Mouse (Mus musculus) left cerebral cortex, adult 18-20 months (tissue): ENCODE data around the gene Taf1. TPM values are rescaled to one million over a fixed set of nuclear protein-coding genes. Genes with fewer than 3 reads are reported as not detected.
A peak's percentile ranks its signal among the peaks of the same experiment; 100 is the strongest.

Source experiments
- DNase-seq, 2 experiments: peaks; one replicate each; pipeline ENCODE4 v3.0.0; 2021 to 2022; ENCODE audit warnings: low spot score in 2 of 2, mixed read lengths in 1 of 2
- long read RNA-seq, 2 experiments: library from polyadenylated mRNA; stranded (forward); transcript quantifications; one replicate each; pipeline ENCODE4 v2.0.0; 2021
- total RNA-seq, 2 experiments: library from RNA; stranded (reverse); gene quantifications; 2 replicates each; pipeline ENCODE4 v1.2.3; 2021

The Taf1 gene
- 10 to 100 TPM; 48.8 to 49.9 TPM for total RNA-seq
- long read RNA-seq, experiment 1, full-length matches to known transcripts = 2 of 23 reads
- long read RNA-seq, experiment 1, partial matches to known transcripts = 3 of 23 reads
- long read RNA-seq, experiment 1, other reads (novel, unspliced or antisense) = 18 of 23 reads
- long read RNA-seq, experiment 2, partial matches to known transcripts = 3 of 16 reads
- long read RNA-seq, experiment 2, other reads (novel, unspliced or antisense) = 13 of 16 reads

DNA sequence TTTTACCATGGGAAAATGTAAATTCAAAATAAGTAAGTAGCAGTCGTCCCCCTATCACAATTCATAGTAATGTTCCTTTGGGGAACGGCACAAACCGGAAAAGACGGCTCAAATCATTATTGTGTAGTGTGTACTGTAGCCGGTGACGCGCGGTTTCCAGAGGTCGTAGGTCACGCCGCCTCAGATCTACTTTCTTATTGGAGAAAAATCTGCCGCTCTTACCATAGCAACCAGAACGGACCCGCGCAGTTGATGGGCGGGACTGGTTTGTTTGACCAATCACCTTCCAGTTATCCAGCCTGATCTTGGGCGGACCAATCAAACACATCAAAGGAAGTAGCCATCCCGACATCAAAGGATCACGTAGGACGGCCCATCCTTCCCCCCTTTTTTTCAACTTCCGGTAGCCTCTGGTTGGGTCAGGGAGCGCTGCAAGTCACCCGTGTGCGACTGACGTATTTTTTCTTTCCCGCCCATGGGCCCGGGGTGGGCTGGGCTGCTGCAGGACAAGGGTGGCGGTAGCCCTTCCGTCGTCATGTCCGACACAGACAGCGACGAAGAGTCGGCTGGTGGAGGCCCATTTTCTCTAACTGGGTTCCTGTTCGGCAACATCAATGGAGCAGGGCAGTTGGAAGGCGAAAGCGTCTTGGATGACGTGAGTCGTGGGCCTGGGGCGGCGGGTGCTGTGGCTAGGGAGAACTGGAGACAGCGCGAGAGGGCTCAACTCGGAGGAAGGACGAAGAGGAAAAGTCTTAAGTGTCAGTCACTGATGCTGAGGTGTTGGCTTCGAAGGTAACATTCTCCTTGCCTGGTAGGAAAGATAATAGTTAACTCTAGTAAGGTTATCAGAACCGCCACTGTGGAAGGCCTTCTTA lies at the start of gene Taf1:
Gene Taf1 (plus strand): TSS at position 388 of the 875 bp plus-strand sequence.
- DNase-seq = peak; percentile 85 to 92

GRCm38 (mm10) chrX:101486487-101487152 lies 45.9 kb upstream of the Taf1 start:
- peak; percentile 19 to 28 for DNase-seq

DNA sequence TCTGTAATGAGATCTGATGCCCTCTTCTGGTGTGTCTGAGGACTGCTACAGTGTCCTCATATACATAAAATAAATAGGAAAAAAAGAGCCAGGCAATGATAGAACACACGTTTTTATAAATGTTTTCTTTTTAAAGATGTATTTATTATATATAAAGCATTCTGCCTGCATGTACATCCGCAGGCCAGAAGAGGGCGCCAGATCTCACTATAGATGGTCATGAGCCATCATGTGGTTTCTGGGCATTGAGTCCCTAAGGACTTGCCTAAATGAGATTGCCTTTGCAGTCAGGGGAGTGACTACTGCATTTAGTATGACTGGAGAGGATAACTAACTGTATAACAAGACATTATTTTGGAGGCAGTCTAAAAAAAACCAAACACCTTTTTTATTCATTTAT lies 27.9 kb upstream of the Taf1 start:
- DNase-seq = no peak

DNA sequence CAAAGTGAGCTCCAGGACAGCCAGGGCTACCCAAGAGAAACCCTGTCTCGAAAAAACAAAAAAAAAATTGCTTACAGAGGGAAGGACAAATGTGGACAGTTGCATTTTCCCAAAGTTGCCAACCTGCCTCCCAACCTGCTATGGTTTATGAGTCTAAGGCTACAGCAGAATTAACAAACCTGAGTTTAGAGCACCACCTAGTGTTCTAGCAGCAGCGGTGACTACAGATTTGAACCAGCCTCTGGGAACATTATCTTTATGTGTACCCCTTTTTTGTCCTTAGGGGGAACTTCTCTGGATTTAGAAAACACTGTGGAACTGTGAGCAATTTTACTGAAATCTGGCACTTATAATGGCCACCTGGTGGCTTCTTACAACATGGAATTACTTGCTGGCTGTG lies 16.8 kb upstream of the Taf1 start:
- DNase-seq = no peak

DNA sequence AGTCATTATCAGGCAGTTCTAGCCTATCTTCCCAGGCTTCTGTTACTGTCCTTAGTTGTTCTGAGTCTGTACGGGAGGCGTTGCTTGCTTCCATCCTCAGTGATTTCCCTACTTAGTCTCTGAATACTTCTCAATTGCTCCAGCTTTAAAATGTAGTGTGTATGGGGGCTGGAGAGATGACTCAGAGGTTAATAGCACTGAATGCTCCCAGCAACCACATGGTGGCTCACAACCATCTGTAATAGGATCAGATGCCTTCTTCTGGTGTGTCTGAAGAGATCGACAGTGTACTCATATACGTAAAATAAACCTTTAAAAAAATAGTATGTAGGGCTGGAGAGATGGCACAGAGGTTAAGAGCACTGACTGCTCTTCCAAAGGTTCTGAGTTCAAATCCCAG lies 14.5 kb upstream of the Taf1 start:
- no peak for DNase-seq

- no peak for DNase-seq
Measured at GRCm38 (mm10) chrX:101522027-101522426, 10.5 kb upstream of the Taf1 start.

GRCm38 (mm10) chrX:101527356-101527755 lies 5.2 kb upstream of the Taf1 start:
- DNase-seq = no peak

DNA sequence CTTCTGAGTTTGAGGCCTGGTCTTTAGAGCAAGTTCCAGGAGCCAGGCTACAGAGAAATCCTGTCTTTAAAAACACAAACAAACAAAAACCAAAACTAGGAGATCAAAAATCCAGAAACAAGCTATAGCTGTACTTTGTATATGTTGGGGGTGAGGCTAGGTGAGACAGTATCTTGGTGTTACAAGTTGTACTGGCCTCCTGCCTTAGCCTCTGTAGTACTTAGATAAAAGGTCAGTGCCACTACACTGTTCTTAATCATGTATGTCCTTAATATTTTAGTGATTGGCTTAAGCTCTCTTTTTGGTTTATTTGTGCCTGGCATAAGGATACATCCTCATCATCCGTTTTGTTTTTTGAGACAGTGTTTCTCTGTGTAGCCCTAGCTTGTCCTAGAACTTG lies 52.9 kb downstream of the Taf1 start:
- no peak for DNase-seq

DNA sequence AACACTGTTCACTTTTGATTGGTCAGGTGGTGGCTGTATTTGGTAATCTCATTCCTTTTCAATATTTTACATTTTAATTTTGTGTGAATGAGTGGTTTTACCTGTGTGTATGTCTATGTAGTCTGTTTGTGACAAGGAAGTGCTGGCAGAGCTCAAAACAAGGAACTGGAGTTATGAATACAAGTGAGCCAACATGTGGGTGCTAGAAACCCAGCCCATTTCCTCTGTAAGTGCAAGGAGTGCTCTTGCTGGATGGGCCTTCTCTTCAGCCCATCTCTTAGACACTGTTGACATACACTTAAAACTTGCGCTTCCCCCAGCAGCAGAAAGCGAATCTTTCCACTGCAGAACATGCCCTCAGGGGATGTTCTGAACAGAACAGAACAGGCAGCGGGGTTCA lies 83.6 kb downstream of the Taf1 start:
- DNase-seq = no peak

DNA sequence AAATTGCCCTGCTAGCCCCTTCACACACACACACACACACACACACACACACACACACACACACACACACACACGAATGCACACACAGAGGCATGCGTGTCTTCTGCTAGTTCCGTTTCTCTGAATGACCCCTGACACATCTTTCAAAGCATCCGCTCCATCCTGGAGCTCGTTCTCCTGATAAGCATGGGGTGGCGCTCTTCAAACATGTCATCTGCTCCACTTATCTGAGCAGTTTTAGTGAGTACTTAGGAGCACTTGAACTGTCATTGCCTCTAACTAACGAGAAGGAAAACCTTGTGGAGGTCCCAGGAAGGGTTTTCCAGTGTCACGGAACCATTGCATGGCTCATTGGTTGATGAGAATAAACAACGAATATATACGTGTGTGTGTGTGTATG lies 85.4 kb downstream of the Taf1 start:
- DNase-seq = no peak

DNA sequence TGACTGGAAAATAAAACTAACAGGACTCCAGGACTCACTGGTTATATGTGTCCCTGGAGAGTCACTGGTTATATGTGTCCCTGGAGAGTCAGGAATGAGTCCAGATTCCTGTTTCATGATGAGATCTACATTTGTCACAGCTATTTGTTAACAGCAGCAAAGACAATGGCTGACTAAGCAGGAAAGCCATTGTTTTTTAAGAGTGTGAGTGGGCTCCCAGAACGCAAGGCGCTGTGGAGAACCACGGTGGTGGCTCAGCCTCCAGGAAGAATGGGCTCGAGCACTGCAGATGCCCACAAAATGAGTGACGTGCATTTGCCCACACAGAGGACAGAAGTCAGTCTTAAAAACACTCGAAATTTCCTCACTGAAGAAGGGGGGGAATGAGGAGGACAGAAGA lies 87.8 kb downstream of the Taf1 start:
- peak in 1 of 2 experiments; percentile 10 for DNase-seq

DNA sequence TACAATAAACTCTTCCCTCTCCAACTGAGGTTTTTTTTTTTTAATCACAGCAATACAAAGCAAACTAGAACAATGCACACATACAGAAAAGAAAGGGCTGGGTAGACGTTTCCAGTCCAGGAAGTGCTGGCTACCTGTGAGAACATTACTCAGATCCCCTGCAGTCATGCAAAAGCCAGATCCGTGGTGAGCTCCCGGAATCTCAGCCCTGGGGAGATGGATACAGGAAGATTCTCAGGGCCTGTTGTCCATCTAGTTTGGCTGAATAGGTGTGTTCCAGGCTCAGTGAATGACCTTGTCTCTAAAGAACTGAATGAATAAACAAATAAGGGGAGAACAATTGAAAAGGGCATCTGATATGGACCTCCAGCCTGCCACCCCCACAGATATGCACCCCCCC lies 90.0 kb downstream of the Taf1 start:
- DNase-seq = no peak

- DNase-seq = no peak
Measured at GRCm38 (mm10) chrX:101636821-101637525, 104.4 kb downstream of the Taf1 start.

DNA sequence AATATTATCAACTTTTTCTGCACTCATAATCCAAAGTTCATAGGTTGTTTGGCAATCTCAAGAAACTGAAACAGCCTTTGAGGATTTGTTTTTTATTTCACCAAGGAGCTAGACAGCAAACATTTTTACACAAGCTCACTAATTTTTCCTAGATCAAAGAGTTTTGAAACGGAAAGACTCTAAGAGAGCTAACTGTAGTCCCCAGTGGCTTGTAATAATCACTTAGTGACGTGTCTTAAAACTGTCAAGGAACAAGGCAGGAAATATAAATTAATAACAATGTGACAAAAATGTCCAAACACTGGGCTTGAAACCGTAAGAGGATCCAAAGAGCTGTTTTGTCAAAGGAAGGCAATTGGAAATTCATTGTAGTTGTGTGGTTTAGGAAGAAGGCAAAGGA lies 106.3 kb downstream of the Taf1 start:
- DNase-seq = no peak

GRCm38 (mm10) chrX:101639306-101639705 lies 106.8 kb downstream of the Taf1 start:
- no peak for DNase-seq

DNA sequence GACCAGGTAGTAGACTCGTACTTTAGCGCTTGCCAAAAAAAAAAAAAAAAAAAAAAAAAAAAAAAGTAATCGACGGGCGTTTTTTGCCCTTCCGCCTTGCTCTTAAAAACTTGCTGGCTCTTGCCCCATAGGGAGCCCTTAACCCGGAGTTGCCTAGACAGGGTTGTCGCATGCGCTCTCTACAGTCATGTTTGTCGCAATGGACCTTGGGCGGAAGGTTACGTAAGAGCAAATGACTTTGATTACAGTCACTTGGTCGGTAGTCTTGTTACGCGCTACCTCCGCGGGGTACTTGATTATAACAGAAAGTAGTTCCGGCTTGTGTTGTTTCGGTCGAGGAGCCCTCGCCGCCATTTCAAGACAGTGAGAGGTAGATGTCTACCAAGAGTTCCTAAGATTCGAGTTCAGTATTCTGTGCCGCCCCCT lies 107.2 kb downstream of the Taf1 start, which contains the start of gene Ogt:
Gene Ogt (plus strand): TSS at position 320 of the 426 bp plus-strand sequence.
- peak; percentile 79 to 88 for DNase-seq

DNA sequence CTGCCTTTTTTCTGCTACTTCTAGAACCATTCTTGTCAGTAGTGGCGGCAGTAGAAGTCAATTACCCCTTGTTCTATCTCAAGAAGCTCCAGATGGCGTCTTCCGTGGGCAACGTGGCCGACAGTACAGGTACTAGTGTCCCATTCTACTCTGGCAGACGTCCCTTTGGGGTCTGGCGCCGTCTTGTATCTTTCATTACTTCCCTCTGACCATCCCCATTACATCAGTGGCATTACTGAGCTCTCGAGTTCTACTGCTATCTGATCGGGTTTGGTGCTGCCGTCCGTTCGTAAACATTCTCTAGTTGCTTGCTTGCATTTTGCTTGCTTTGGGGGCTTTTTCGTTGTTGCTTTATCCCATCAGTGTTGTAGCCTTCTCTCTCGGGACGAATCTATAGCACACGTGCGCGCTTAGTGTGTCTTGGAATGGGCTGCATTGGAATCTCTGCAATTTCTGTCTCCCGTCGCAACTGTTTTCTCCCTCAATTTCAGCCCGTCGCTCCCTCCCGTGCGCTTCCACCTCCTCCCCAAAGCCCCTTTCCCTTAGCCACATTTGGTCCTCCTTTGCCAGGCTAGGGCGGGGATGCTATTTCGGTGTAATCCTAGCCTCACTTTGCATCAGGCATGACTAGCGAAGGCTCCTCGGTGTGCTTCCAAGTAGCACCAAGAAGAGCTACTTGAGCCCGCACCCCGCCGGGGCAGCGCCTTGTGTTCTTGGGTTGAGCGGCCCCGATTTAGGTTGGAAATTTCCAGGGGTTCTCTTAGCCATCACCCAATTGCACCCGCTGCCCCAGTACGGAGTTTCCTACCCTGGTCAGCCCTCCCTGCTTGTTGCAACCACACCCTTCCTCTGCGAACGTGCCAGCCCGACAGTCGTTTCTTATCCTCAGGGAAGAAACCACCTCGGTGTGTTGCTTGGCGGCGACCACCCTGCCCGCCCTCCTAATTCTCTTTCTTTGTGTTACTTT lies 107.9 kb downstream of the Taf1 start:
- peak; percentile 4 to 28 for DNase-seq

- peak in 1 of 2 experiments; percentile 3 for DNase-seq
Measured at GRCm38 (mm10) chrX:101641161-101641530, 108.6 kb downstream of the Taf1 start.

- peak; percentile 10 to 14 for DNase-seq
Measured at GRCm38 (mm10) chrX:101642091-101642490, 109.6 kb downstream of the Taf1 start.

DNA sequence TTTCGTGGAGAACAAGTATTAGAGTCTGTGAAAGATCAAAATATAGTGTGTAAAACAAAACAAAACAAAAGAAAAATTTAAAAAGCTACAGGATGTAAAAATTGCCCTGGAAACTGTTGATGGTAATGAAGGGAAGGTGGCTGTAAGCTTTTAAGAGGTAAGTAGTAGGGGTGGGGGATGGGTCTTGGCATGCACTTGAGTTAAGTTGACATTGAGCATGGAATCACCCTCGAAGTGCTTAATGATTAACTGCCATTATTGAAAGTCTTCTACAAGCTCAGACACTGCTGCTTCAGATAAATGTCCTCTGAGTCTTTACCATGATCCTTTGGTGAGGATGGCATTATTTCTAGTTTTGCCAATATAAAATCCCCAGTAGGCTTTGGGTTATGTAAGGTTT lies 112.8 kb downstream of the Taf1 start:
- no peak for DNase-seq
